Mouse (Mus musculus): ENCODE data around the gene AW549877. TPM values are rescaled to one million over a fixed set of nuclear protein-coding genes. Genes with fewer than 3 reads are reported as not detected.

AW549877 gene
- polyA plus RNA-seq, 1 experiment from 2014 or later: 33.1 TPM

DNA sequence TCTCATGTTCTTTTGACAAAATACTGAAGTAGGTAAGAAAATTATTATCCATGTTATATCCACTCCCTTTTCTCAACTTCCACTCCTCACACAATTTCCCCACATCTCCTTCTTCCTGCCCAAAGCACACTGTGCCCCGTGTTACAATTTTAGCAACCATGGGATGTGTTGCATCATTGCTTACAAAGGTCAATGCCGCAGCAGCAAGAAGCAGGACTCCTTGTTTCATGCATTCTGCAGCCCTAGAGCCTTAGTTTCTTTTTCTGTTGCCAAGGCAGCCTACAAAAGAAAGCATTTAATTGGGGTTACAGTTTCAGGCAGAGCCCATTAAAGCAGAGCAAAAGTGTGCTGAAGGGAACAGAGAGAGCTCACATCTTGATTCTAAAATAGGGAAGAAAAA is 40.6 kb downstream of the AW549877 start:
- no peak for DNase-seq (ENCODE audit: low spot score)
- ATAC-seq (replicated peaks; ENCODE audit: low FRiP score, low read depth): no peak
- no peak overlapping the region for H3K27ac ChIP-seq
- no peak overlapping the region for H3K9ac ChIP-seq (ENCODE audit: low read depth, low read length)
- TF ChIP-seq CTCF (IDR thresholded peaks at IDR 0.05; ENCODE audit: low read depth): no peak
- H3K9me3 ChIP-seq (replicated peaks; ENCODE audit: low read length): no peaks in the 10 kb centered on the region
- no peaks in the 10 kb centered on the region for H3K36me3 ChIP-seq (ENCODE audit: insufficient read depth, low read length)
- H3K4me3 ChIP-seq (replicated peaks; ENCODE audit: low read depth, low read length): no peak overlapping the region
- H3K27me3 ChIP-seq (ENCODE audit: insufficient read depth, low read length): no peaks in the 10 kb centered on the region
- H3K4me2 ChIP-seq (ENCODE audit: low read length): no peak overlapping the region
- 82% methylated on average over 2 of the region's 2 CpGs for WGBS
- no peaks in the 10 kb centered on the region for H3K4me1 ChIP-seq (replicated peaks; ENCODE audit: insufficient read depth, low read length)

DNA sequence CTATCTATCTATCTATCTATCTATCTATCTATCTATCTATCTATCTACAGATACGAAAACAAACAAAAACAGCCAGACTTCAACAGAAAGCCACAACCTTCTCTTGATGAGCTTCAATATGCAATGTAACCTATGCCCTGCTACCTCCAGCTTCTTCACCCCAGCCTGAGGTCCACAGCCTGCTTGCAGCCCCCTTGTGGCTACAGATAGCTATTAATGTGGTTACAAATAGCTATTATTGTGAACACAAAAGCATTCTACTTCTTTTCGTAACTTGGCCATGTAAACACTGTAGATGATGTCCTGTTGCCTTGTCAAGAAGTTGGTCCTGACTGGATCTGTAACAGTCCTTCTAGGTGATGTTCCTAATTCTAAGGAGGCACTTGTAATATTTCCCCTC is 57.4 kb downstream of the AW549877 start:
- H3K9ac ChIP-seq (ENCODE audit: low read depth, low read length): no peak overlapping the region
- H3K36me3 ChIP-seq (ENCODE audit: insufficient read depth, low read length): no peaks in the 10 kb centered on the region
- no peak overlapping the region for H3K4me2 ChIP-seq (ENCODE audit: low read length)
- H3K27me3 ChIP-seq (ENCODE audit: insufficient read depth, low read length): no peaks in the 10 kb centered on the region
- peak; percentile 50; the same call in 1 of the 2 replicates for TF ChIP-seq CTCF (IDR thresholded peaks at IDR 0.05; ENCODE audit: low read depth)
- no peaks in the 10 kb centered on the region for H3K9me3 ChIP-seq (replicated peaks; ENCODE audit: low read length)
- no peak for DNase-seq (ENCODE audit: low spot score)
- no peak overlapping the region for H3K27ac ChIP-seq
- no peaks in the 10 kb centered on the region for H3K4me1 ChIP-seq (replicated peaks; ENCODE audit: insufficient read depth, low read length)
- H3K4me3 ChIP-seq (replicated peaks; ENCODE audit: low read depth, low read length): no peak overlapping the region
- no peak for ATAC-seq (replicated peaks; ENCODE audit: low FRiP score, low read depth)
- 95% methylated on average over 2 of the region's 2 CpGs for WGBS

DNA sequence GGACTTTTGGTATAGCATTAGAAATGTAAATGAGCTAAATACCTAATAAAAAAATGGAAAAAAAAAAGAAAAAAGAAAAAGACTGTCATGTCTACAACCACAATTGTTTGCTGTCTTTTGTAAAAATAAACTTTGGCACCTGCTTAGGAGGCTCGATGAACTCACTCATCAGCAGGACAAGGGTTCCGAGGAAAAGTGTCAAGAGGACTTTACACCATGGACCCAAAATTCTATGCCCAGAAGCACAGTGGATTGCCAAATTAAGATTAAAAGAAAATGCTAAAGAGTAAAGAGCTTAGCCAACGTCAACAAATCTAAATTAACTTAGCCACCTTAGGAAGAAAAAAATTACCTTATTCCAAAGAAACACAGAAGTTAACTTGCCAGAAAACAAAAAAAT is 59.5 kb downstream of the AW549877 start:
- Histone ChIP-seq H3K27me3 (ENCODE audit: insufficient read depth, low read length) (no peaks in the 10 kb centered on the region), H3K36me3 (ENCODE audit: insufficient read depth, low read length) (no peaks in the 10 kb centered on the region), H3K9ac (ENCODE audit: low read depth, low read length) (no peak overlapping the region), H3K9me3 (replicated peaks; ENCODE audit: low read length) (no peaks in the 10 kb centered on the region), H3K4me1 (replicated peaks; ENCODE audit: insufficient read depth, low read length) (no peaks in the 10 kb centered on the region), H3K4me3 (replicated peaks; ENCODE audit: low read depth, low read length) (no peak overlapping the region), H3K4me2 (ENCODE audit: low read length) (no peak overlapping the region), H3K27ac (no peak overlapping the region)
- DNase-seq (ENCODE audit: low spot score): no peak
- ATAC-seq (replicated peaks; ENCODE audit: low FRiP score, low read depth): no peak
- no peak for TF ChIP-seq CTCF (IDR thresholded peaks at IDR 0.05; ENCODE audit: low read depth)
- WGBS: 90% methylated on average over 3 of the region's 3 CpGs

DNA sequence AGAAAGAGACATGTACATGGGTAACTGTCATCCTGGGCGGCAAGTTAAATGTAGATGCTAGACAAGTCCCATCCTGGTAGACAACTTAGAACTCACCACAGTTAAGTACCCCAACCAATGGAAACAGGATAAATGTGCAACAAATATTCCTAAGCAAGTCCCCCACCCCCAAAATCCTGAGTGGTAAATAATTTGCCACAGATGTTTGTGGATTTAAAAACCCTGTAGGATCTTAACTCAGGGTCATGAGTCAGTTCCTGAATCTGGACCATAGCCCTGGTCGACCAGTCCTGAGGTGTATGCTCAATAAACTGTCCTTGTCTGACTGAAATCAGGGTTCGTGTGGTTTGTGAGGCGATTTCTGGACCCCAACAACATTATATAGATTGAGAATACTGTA is 62.1 kb downstream of the AW549877 start:
- no peak overlapping the region for H3K4me2 ChIP-seq (ENCODE audit: low read length)
- DNase-seq (ENCODE audit: low spot score) (no peak), ATAC-seq (replicated peaks; ENCODE audit: low FRiP score, low read depth) (no peak)
- H3K27me3 ChIP-seq (ENCODE audit: insufficient read depth, low read length): no peaks in the 10 kb centered on the region
- 87% methylated on average over 4 of the region's 4 CpGs for WGBS
- no peaks in the 10 kb centered on the region for H3K36me3 ChIP-seq (ENCODE audit: insufficient read depth, low read length)
- H3K4me3 ChIP-seq (replicated peaks; ENCODE audit: low read depth, low read length): no peak overlapping the region
- H3K9me3 ChIP-seq (replicated peaks; ENCODE audit: low read length): no peaks in the 10 kb centered on the region
- H3K27ac ChIP-seq: no peak overlapping the region
- H3K4me1 ChIP-seq (replicated peaks; ENCODE audit: insufficient read depth, low read length): no peaks in the 10 kb centered on the region
- H3K9ac ChIP-seq (ENCODE audit: low read depth, low read length): no peak overlapping the region
- no peak for TF ChIP-seq CTCF (IDR thresholded peaks at IDR 0.05; ENCODE audit: low read depth)

Other genes with a start within 250 kb of the AW549877 start
- gene Fbxo4, start 16.2 kb downstream of the AW549877 start, polyA plus RNA-seq (2015; fragmentation: Nextera tagmentation; extraction: Ambion mirVana): 17.1 and 18.0 TPM in 2 replicates
- 403 and 438 TPM in 2 replicates for gene Oxct1, start 30.6 kb upstream of the AW549877 start, polyA plus RNA-seq (2015; fragmentation: Nextera tagmentation; extraction: Ambion mirVana)